Mouse (Mus musculus): ENCODE measurements around the gene Zfp846. TPM values are rescaled to one million over a fixed set of nuclear protein-coding genes. Genes with fewer than 3 reads are reported as not detected.
"Not testable (repeated sequence)": the region's sequence is repeated elsewhere in the genome, so short reads cannot be mapped to it uniquely, and the experiment has no call there.

The Zfp846 gene
- polyA plus RNA-seq, 1 experiment from 2014 or later, result 34.1 TPM

GRCm38 (mm10) chr9:20562177-20562576 lies 18.9 kb upstream of the Zfp846 start:
- Histone ChIP-seq H3K4me2 (replicated peaks; ENCODE audit: low read depth, low read length) (no peak overlapping the region), H3K4me1 (replicated peaks; ENCODE audit: control insufficient read depth, insufficient read depth, low read length) (no peaks in the 10 kb centered on the region), H3K27ac (ENCODE audit: low read depth, low read length) (no peak overlapping the region), H3K9ac (ENCODE audit: low read depth, low read length) (no peak overlapping the region), H3K9me3 (ENCODE audit: control insufficient read depth, low read length) (no peaks in the 10 kb centered on the region), H3K4me3 (ENCODE audit: low read depth, low read length) (no peak overlapping the region), H3K27me3 (ENCODE audit: control insufficient read depth, insufficient read depth, low read length) (no peaks in the 10 kb centered on the region), H3K36me3 (ENCODE audit: control insufficient read depth, insufficient read depth, low read length) (no peaks in the 10 kb centered on the region)
- ATAC-seq (ENCODE audit: low FRiP score) (no peak), DNase-seq (ENCODE audit: low spot score) (no peak)
- 85% methylated on average over 5 of the region's 5 CpGs for WGBS

GRCm38 (mm10) chr9:20565326-20566030 lies 15.6 kb upstream of the Zfp846 start:
- ATAC-seq (ENCODE audit: low FRiP score); H3K4me1 ChIP-seq (replicated peaks; ENCODE audit: control insufficient read depth, insufficient read depth, low read length); H3K4me3 ChIP-seq (ENCODE audit: low read depth, low read length); H3K9me3 ChIP-seq (ENCODE audit: control insufficient read depth, low read length); DNase-seq (ENCODE audit: low spot score); H3K36me3 ChIP-seq (ENCODE audit: control insufficient read depth, insufficient read depth, low read length); H3K27me3 ChIP-seq (ENCODE audit: control insufficient read depth, insufficient read depth, low read length); H3K27ac ChIP-seq (ENCODE audit: low read depth, low read length); H3K9ac ChIP-seq (ENCODE audit: low read depth, low read length); H3K4me2 ChIP-seq (replicated peaks; ENCODE audit: low read depth, low read length): not testable (repeated sequence)
- whole genome bisulfite sequencing, result 80% methylated on average over 3 of the region's 3 CpGs

DNA sequence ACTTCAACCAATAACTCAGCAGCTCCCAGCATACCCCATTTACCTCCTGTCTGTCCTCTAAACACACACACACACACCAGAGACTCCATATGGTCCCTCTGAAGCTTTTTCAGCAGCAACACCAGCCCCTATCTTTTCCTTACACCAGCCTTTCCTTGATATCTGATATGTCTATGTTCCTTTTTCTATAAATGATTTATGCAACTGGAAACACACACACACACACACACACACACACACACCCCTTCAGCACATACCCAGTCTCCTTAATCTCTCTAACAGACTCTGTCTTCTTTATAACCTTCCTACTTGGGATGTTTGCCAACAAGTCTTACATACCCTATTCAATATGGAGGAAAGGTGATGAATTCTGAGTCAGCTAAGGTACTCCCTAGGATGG lies 10.0 kb upstream of the Zfp846 start:
- Histone ChIP-seq H3K4me1 (replicated peaks; ENCODE audit: control insufficient read depth, insufficient read depth, low read length) (no peaks in the 10 kb centered on the region), H3K36me3 (ENCODE audit: control insufficient read depth, insufficient read depth, low read length) (no peaks in the 10 kb centered on the region), H3K27me3 (ENCODE audit: control insufficient read depth, insufficient read depth, low read length) (no peaks in the 10 kb centered on the region), H3K4me2 (replicated peaks; ENCODE audit: low read depth, low read length) (no peak overlapping the region), H3K9me3 (ENCODE audit: control insufficient read depth, low read length) (no peaks in the 10 kb centered on the region), H3K9ac (ENCODE audit: low read depth, low read length) (no peak overlapping the region), H3K4me3 (ENCODE audit: low read depth, low read length) (no peak overlapping the region), H3K27ac (ENCODE audit: low read depth, low read length) (no peak overlapping the region)
- DNase-seq (ENCODE audit: low spot score) (no peak), ATAC-seq (ENCODE audit: low FRiP score) (no peak)

- WGBS, result 83% methylated on average over 2 of the region's 2 CpGs
- H3K9ac ChIP-seq (ENCODE audit: low read depth, low read length), result no peak overlapping the region
Measured at GRCm38 (mm10) chr9:20576591-20576990, 4.5 kb upstream of the Zfp846 start.

DNA sequence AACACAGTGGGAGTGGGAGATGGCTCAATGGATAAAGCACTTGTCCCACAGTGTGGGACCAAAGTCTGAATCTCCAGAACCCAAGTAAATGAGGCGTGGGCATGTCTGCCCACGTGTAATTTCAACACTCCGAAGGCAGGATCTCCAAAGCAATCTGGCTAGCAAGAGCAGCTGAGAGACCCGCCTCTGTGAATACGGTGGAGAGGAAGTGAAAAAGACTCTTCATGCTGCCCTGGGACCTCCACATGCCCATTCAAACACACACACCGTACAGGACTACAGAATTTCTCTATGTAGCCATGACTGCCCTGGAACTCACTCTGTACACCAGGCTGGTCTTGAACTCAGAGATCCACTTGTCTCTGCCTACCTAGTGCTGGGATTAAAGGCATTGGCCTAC lies 20.2 kb downstream of the Zfp846 start:
- Histone ChIP-seq H3K36me3 (ENCODE audit: control insufficient read depth, insufficient read depth, low read length) (no peaks in the 10 kb centered on the region), H3K27me3 (ENCODE audit: control insufficient read depth, insufficient read depth, low read length) (no peaks in the 10 kb centered on the region), H3K4me3 (ENCODE audit: low read depth, low read length) (no peak overlapping the region), H3K9ac (ENCODE audit: low read depth, low read length) (no peak overlapping the region), H3K27ac (ENCODE audit: low read depth, low read length) (no peak overlapping the region), H3K4me2 (replicated peaks; ENCODE audit: low read depth, low read length) (no peak overlapping the region), H3K4me1 (replicated peaks; ENCODE audit: control insufficient read depth, insufficient read depth, low read length) (no peaks in the 10 kb centered on the region), H3K9me3 (ENCODE audit: control insufficient read depth, low read length) (no peaks in the 10 kb centered on the region)
- 86% methylated on average over 6 of the region's 6 CpGs for WGBS
- DNase-seq (ENCODE audit: low spot score) (no peak), ATAC-seq (ENCODE audit: low FRiP score) (no peak)

More at GRCm38 (mm10) chr9:20576591-20576990, 4.5 kb upstream of the Zfp846 start:
- no peak for ATAC-seq (ENCODE audit: low FRiP score)
- no peak overlapping the region for H3K4me3 ChIP-seq (ENCODE audit: low read depth, low read length)
- no peaks in the 10 kb centered on the region for H3K36me3 ChIP-seq (ENCODE audit: control insufficient read depth, insufficient read depth, low read length)
- no peaks in the 10 kb centered on the region for H3K9me3 ChIP-seq (ENCODE audit: control insufficient read depth, low read length)
- H3K27me3 ChIP-seq (ENCODE audit: control insufficient read depth, insufficient read depth, low read length), result peaks cover 6% of the 10 kb centered on the region
- no peaks in the 10 kb centered on the region for H3K4me1 ChIP-seq (replicated peaks; ENCODE audit: control insufficient read depth, insufficient read depth, low read length)
- no peak overlapping the region for H3K4me2 ChIP-seq (replicated peaks; ENCODE audit: low read depth, low read length)
- DNase-seq (ENCODE audit: low spot score), result no peak
- H3K27ac ChIP-seq (ENCODE audit: low read depth, low read length), result no peak overlapping the region

DNA sequence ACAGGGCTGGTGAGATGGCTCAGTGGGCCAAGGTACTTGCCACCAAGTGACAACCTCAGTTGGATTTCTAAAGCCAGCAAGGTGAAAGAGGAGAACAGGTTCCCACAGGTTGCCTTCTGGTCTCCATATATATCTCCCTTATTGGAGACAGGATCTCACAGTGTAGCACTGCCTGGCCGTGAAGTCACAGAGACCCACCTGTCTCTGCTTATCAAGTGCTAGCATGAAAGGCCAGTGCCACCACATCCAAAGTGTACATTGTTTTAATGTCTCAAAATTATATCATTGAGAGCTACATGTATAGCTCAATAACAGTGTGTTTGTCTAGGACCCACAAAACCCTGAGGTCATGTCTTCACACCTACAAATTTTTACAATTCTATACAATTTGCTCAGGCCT lies 25.2 kb downstream of the Zfp846 start:
- H3K36me3 ChIP-seq (ENCODE audit: control insufficient read depth, insufficient read depth, low read length), result no peaks in the 10 kb centered on the region
- no peaks in the 10 kb centered on the region for H3K9me3 ChIP-seq (ENCODE audit: control insufficient read depth, low read length)
- H3K4me1 ChIP-seq (replicated peaks; ENCODE audit: control insufficient read depth, insufficient read depth, low read length), result no peaks in the 10 kb centered on the region
- DNase-seq (ENCODE audit: low spot score) (no peak), ATAC-seq (ENCODE audit: low FRiP score) (no peak)
- H3K4me2 ChIP-seq (replicated peaks; ENCODE audit: low read depth, low read length), result no peak overlapping the region
- no peak overlapping the region for H3K4me3 ChIP-seq (ENCODE audit: low read depth, low read length)
- H3K27ac ChIP-seq (ENCODE audit: low read depth, low read length), result no peak overlapping the region
- no peak overlapping the region for H3K9ac ChIP-seq (ENCODE audit: low read depth, low read length)
- 97% methylated on average over 1 of the region's 1 CpGs for WGBS
- no peaks in the 10 kb centered on the region for H3K27me3 ChIP-seq (ENCODE audit: control insufficient read depth, insufficient read depth, low read length)

- Histone ChIP-seq H3K9ac (ENCODE audit: low read depth, low read length) (peak overlapping the region; percentile 80), H3K27me3 (ENCODE audit: control insufficient read depth, insufficient read depth, low read length) (no peaks in the 10 kb centered on the region)
Measured at GRCm38 (mm10) chr9:20607100-20607974, 26.2 kb downstream of the Zfp846 start.

DNA sequence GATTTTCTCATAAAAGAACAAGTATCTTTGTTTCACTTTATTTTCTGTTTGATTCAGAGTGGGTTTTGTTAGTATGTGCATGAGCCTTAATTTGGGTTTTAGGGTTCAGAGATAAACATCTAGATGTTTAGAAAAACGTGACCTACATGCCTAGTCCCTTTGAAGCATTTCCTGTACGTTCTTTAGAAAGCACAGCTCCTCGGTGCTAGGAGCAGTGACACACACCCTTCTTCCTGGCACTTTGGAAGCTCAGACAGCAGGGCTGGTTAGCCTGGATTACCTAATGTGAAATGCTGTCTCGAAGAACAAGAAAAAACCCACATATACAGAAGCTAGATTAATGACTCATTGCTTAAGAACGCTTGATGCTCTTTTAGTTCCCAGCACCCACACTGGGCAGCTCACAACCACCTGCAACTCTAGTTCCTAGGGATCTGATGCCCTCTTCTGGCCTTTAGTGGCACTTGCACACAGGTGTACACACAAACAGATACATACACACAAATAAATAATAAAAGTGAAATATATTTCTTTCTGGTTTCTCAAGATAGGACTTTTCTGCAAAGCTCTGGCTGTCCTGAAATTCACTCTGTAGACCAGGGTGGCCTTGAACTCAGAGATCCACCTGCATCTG lies 28.9 kb downstream of the Zfp846 start:
- no peak for DNase-seq (ENCODE audit: low spot score)
- WGBS, result 87% methylated on average over 5 of the region's 5 CpGs

More at GRCm38 (mm10) chr9:20607100-20607974, 26.2 kb downstream of the Zfp846 start:
- H3K36me3 ChIP-seq (ENCODE audit: control insufficient read depth, insufficient read depth, low read length), result no peaks in the 10 kb centered on the region
- peak; percentile 91 for ATAC-seq (ENCODE audit: low FRiP score)
- no peaks in the 10 kb centered on the region for H3K4me1 ChIP-seq (replicated peaks; ENCODE audit: control insufficient read depth, insufficient read depth, low read length)
- peak; percentile 93 for DNase-seq (ENCODE audit: low spot score)
- H3K4me3 ChIP-seq (ENCODE audit: low read depth, low read length), result peak overlapping the region; percentile 55
- no peaks in the 10 kb centered on the region for H3K9me3 ChIP-seq (ENCODE audit: control insufficient read depth, low read length)
- peak overlapping the region; percentile 41 for H3K4me2 ChIP-seq (replicated peaks; ENCODE audit: low read depth, low read length)
- H3K27ac ChIP-seq (ENCODE audit: low read depth, low read length), result peak overlapping the region; percentile 90
- WGBS, result under 1% methylated on average over 57 of the region's 57 CpGs

More for the DNA sequence above, 28.9 kb downstream of the Zfp846 start:
- Histone ChIP-seq H3K4me1 (replicated peaks; ENCODE audit: control insufficient read depth, insufficient read depth, low read length) (no peaks in the 10 kb centered on the region), H3K27ac (ENCODE audit: low read depth, low read length) (no peak overlapping the region), H3K4me3 (ENCODE audit: low read depth, low read length) (no peak overlapping the region), H3K36me3 (ENCODE audit: control insufficient read depth, insufficient read depth, low read length) (no peaks in the 10 kb centered on the region), H3K9me3 (ENCODE audit: control insufficient read depth, low read length) (no peaks in the 10 kb centered on the region), H3K4me2 (replicated peaks; ENCODE audit: low read depth, low read length) (no peak overlapping the region), H3K9ac (ENCODE audit: low read depth, low read length) (no peak overlapping the region), H3K27me3 (ENCODE audit: control insufficient read depth, insufficient read depth, low read length) (no peaks in the 10 kb centered on the region)
- no peak for ATAC-seq (ENCODE audit: low FRiP score)

Data from hindbrain, embryonic 11.5 days (tissue).